Mouse (Mus musculus): Measurements from ENCODE around the gene Med20. TPM values are rescaled to one million over a fixed set of nuclear protein-coding genes. Genes with fewer than 3 reads are reported as not detected.

Gene Med20
- polyA plus RNA-seq, 1 experiment from 2014 or later, result 48.0 TPM

DNA sequence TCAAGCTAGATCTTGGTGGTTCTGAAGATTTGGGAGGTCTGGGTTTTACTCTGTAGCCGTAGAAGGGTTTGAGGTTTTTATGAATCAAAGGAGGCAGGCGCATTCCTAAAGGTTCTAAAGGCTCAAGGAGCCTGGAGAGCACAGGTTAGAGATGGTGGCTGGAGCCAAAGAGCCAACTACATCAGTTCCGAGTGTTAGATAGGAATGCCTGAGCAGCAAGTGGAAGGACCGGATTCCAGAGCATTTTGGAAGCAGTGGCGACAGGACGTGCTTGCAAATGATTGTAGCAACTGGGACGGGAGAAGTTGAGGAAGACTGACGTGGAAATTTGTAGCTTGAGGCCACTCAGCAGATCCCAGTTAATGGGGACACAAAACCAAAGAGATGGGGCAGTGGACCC, 37.4 kb upstream of the Med20 start:
- no peak overlapping the region for H3K27ac ChIP-seq (ENCODE audit: low read depth, low read length)
- no peak overlapping the region for H3K4me3 ChIP-seq (ENCODE audit: low read length)
- no peaks in the 10 kb centered on the region for H3K4me1 ChIP-seq (ENCODE audit: control insufficient read depth, insufficient read depth, low read length)
- WGBS, result 73% methylated on average over 8 of the region's 8 CpGs
- H3K36me3 ChIP-seq (ENCODE audit: control insufficient read depth, insufficient read depth, low read length), result no peaks in the 10 kb centered on the region
- no peaks in the 10 kb centered on the region for H3K27me3 ChIP-seq (ENCODE audit: control insufficient read depth, insufficient read depth, low read length)
- no peak for ATAC-seq (ENCODE audit: low FRiP score, low TSS enrichment)
- H3K4me2 ChIP-seq (replicated peaks; ENCODE audit: low read depth, low read length), result no peak overlapping the region
- no peak overlapping the region for H3K9ac ChIP-seq (ENCODE audit: low read depth, low read length)
- no peaks in the 10 kb centered on the region for H3K9me3 ChIP-seq (ENCODE audit: control insufficient read depth, low read length)

DNA sequence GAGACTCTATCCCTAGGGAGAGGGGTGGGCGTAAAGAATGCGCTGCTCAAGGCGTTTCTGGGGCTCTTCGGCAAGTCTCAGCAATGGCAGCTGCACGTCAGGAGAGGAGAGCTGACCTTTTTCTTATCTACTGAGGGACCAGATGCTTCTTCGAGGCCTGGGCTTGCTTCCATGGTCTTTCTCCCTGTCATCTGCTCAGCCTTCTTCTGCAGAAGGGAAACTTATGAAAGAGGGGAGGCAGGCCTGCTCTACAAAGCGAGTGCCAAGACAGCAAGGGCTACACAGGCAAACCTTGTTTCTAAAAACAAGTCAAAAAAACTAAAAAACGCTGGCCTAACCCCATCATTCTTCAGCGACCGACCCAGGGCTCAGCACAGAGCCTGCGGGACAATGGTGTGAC, 36.6 kb upstream of the Med20 start:
- WGBS, result 77% methylated on average over 11 of the region's 11 CpGs
- Histone ChIP-seq H3K36me3 (ENCODE audit: control insufficient read depth, insufficient read depth, low read length) (no peaks in the 10 kb centered on the region), H3K4me3 (ENCODE audit: low read length) (no peak overlapping the region), H3K4me1 (ENCODE audit: control insufficient read depth, insufficient read depth, low read length) (no peaks in the 10 kb centered on the region), H3K27me3 (ENCODE audit: control insufficient read depth, insufficient read depth, low read length) (no peaks in the 10 kb centered on the region), H3K4me2 (replicated peaks; ENCODE audit: low read depth, low read length) (no peak overlapping the region), H3K27ac (ENCODE audit: low read depth, low read length) (no peak overlapping the region), H3K9me3 (ENCODE audit: control insufficient read depth, low read length) (no peaks in the 10 kb centered on the region), H3K9ac (ENCODE audit: low read depth, low read length) (no peak overlapping the region)
- no peak for ATAC-seq (ENCODE audit: low FRiP score, low TSS enrichment)

DNA sequence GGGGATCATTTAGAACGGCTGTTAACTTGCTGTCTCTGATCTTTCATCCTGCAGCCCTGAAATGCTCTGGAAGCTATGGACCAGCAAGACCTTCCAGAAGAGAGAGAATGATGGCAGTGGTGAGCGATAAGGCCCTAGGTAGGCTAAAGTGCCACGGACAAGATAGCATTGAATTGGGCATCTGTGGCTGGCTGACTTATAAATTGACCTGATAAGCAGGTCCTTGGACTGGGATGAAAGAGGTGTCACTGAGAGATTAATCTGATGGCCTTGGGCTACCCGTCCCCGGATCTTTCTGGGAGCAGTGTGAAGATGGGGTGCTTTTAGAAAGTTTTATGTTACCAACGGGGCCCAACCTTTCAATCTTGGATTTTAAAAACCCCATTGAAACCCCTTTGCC, 32.7 kb upstream of the Med20 start:
- no peak overlapping the region for H3K4me2 ChIP-seq (replicated peaks; ENCODE audit: low read depth, low read length)
- 78% methylated on average over 6 of the region's 6 CpGs for WGBS
- no peaks in the 10 kb centered on the region for H3K9me3 ChIP-seq (ENCODE audit: control insufficient read depth, low read length)
- no peaks in the 10 kb centered on the region for H3K27me3 ChIP-seq (ENCODE audit: control insufficient read depth, insufficient read depth, low read length)
- no peaks in the 10 kb centered on the region for H3K4me1 ChIP-seq (ENCODE audit: control insufficient read depth, insufficient read depth, low read length)
- ATAC-seq (ENCODE audit: low FRiP score, low TSS enrichment), result no peak
- no peak overlapping the region for H3K9ac ChIP-seq (ENCODE audit: low read depth, low read length)
- H3K4me3 ChIP-seq (ENCODE audit: low read length), result no peak overlapping the region
- no peak overlapping the region for H3K27ac ChIP-seq (ENCODE audit: low read depth, low read length)
- no peaks in the 10 kb centered on the region for H3K36me3 ChIP-seq (ENCODE audit: control insufficient read depth, insufficient read depth, low read length)

DNA sequence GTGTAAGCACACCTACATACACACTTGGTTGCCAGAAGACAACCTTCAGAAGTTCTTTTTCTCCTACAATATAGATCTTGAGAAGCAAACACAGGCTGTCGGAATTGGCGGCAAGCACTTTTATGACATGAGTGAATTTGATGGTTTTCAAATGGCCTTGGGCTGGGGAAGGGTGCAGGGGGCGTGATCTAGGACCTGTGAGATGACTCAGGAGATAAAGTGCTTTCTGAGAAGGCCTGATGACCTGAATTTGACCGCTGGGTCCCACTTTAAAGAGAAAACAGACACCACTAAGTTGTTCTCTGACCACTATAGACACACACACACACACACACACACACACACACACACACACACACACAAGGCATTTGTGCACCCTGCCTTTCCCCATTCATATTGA, 30.4 kb upstream of the Med20 start:
- H3K27ac ChIP-seq (ENCODE audit: low read depth, low read length), result no peak overlapping the region
- H3K27me3 ChIP-seq (ENCODE audit: control insufficient read depth, insufficient read depth, low read length), result no peaks in the 10 kb centered on the region
- H3K4me1 ChIP-seq (ENCODE audit: control insufficient read depth, insufficient read depth, low read length), result no peaks in the 10 kb centered on the region
- H3K4me3 ChIP-seq (ENCODE audit: low read length), result no peak overlapping the region
- ATAC-seq (ENCODE audit: low FRiP score, low TSS enrichment), result no peak
- WGBS, result 80% methylated on average over 4 of the region's 4 CpGs
- H3K9me3 ChIP-seq (ENCODE audit: control insufficient read depth, low read length), result no peaks in the 10 kb centered on the region
- no peaks in the 10 kb centered on the region for H3K36me3 ChIP-seq (ENCODE audit: control insufficient read depth, insufficient read depth, low read length)
- no peak overlapping the region for H3K9ac ChIP-seq (ENCODE audit: low read depth, low read length)
- H3K4me2 ChIP-seq (replicated peaks; ENCODE audit: low read depth, low read length), result no peak overlapping the region

DNA sequence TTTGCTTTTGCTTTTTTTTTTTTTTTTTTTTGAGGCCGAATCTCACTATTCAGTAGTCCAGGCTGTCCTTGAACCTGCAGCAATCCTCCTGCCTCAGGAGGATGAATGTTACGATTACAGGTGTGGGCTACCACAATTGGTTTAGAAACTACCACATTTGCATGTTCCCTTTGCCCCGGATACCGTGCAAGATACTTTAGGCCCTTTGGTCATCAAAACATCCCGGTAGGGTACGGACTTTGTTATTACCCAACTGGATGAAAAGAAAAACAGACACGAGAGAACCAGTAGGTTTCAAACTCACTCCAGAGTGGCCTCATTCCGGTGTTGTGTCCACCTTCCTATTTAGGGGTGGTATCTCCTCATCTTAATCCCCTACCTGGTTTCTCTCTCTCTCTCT, 22.9 kb upstream of the Med20 start:
- no peaks in the 10 kb centered on the region for H3K36me3 ChIP-seq (ENCODE audit: control insufficient read depth, insufficient read depth, low read length)
- H3K27me3 ChIP-seq (ENCODE audit: control insufficient read depth, insufficient read depth, low read length), result no peaks in the 10 kb centered on the region
- H3K27ac ChIP-seq (ENCODE audit: low read depth, low read length), result no peak overlapping the region
- H3K4me1 ChIP-seq (ENCODE audit: control insufficient read depth, insufficient read depth, low read length), result peaks cover 4% of the 10 kb centered on the region; the same call in 1 of the 2 replicates
- no peak for ATAC-seq (ENCODE audit: low FRiP score, low TSS enrichment)
- H3K9me3 ChIP-seq (ENCODE audit: control insufficient read depth, low read length), result no peaks in the 10 kb centered on the region
- H3K4me3 ChIP-seq (ENCODE audit: low read length), result no peak overlapping the region
- H3K9ac ChIP-seq (ENCODE audit: low read depth, low read length), result no peak overlapping the region
- WGBS, result 64% methylated on average over 8 of the region's 8 CpGs
- H3K4me2 ChIP-seq (replicated peaks; ENCODE audit: low read depth, low read length), result no peak overlapping the region

DNA sequence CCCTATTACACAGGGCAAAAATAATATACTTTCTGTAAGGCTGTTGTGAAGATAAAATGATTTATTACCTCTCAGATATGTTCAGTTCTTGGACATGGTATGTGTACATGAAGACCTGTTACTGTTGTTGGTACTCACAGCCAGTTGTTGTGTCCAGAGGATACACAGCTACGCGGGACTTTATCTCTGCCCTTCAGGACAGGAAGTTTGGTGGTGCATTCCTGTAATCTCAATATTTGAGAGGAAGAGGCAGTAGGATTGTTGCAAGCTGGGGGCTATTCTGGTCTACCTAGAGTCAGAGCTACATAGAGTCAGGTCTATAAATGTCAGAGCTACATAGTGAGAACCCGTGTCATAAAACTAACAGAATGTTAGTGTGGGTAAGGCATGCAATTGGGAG, 20.3 kb upstream of the Med20 start:
- Histone ChIP-seq H3K36me3 (ENCODE audit: control insufficient read depth, insufficient read depth, low read length) (no peaks in the 10 kb centered on the region), H3K4me2 (replicated peaks; ENCODE audit: low read depth, low read length) (no peak overlapping the region), H3K4me3 (ENCODE audit: low read length) (no peak overlapping the region), H3K4me1 (ENCODE audit: control insufficient read depth, insufficient read depth, low read length) (peaks cover 11% of the 10 kb centered on the region), H3K27ac (ENCODE audit: low read depth, low read length) (no peak overlapping the region), H3K27me3 (ENCODE audit: control insufficient read depth, insufficient read depth, low read length) (no peaks in the 10 kb centered on the region), H3K9me3 (ENCODE audit: control insufficient read depth, low read length) (no peaks in the 10 kb centered on the region), H3K9ac (ENCODE audit: low read depth, low read length) (no peak overlapping the region)
- 81% methylated on average over 3 of the region's 3 CpGs for WGBS
- ATAC-seq (ENCODE audit: low FRiP score, low TSS enrichment), result no peak

DNA sequence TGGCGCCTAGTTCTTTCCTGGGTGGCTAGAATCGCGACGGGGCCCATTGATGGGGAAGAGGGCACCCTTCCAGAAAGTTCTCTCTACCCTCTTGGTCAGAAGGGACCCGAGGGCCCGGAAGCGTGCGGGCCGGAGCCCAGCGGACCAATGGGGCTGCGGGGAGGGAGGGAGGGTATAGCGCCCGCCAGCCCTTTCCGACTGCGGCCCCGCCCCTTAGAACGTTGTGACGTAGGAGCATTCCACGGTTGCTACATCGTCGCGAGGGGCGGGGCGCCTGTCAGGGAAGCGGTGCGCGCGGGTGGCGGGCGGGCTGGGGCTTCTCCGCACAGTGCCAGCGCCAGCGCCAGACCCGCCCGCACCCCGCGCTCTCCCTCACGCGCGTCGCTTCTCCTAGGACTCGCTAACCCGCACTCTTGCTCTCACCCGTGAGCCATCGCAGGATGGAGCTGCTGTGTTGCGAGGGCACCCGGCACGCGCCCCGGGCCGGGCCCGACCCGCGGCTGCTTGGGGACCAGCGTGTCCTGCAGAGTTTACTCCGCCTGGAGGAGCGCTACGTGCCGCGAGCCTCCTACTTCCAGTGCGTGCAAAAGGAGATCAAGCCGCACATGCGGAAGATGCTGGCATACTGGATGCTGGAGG, 18.0 kb upstream of the Med20 start:
- Histone ChIP-seq H3K36me3 (ENCODE audit: control insufficient read depth, insufficient read depth, low read length) (peaks cover 21% of the 10 kb centered on the region), H3K4me2 (replicated peaks; ENCODE audit: low read depth, low read length) (peak overlapping the region; percentile 70), H3K9ac (ENCODE audit: low read depth, low read length) (peak overlapping the region; percentile 90), H3K27me3 (ENCODE audit: control insufficient read depth, insufficient read depth, low read length) (no peaks in the 10 kb centered on the region), H3K27ac (ENCODE audit: low read depth, low read length) (peak overlapping the region; percentile 95), H3K4me3 (ENCODE audit: low read length) (peak overlapping the region; percentile 81), H3K9me3 (ENCODE audit: control insufficient read depth, low read length) (no peaks in the 10 kb centered on the region), H3K4me1 (ENCODE audit: control insufficient read depth, insufficient read depth, low read length) (peaks cover 33% of the 10 kb centered on the region)
- ATAC-seq (ENCODE audit: low FRiP score, low TSS enrichment), result peak; percentile 83
- WGBS, result under 1% methylated on average over 57 of the region's 63 CpGs

DNA sequence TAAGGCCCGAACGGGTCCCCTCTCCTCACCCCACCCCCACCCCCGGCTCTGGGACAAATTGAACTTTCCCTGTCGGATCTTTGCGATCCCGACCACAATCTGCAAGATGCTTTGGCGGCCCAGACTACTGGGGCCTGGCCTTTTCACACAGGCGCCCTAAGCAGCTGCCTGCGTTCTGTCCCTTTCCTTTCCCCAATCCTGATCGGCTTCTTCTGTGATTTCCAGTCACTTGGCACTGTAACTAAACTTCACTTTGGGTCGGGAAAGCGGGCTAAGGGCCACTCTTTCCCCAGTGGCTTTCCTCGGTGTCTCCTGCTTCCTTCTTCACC, 17.6 kb upstream of the Med20 start:
- Histone ChIP-seq H3K27me3 (ENCODE audit: control insufficient read depth, insufficient read depth, low read length) (no peaks in the 10 kb centered on the region), H3K4me3 (ENCODE audit: low read length) (peak overlapping the region; percentile 81), H3K36me3 (ENCODE audit: control insufficient read depth, insufficient read depth, low read length) (peaks cover 26% of the 10 kb centered on the region), H3K4me1 (ENCODE audit: control insufficient read depth, insufficient read depth, low read length) (peaks cover 34% of the 10 kb centered on the region), H3K9me3 (ENCODE audit: control insufficient read depth, low read length) (no peaks in the 10 kb centered on the region), H3K4me2 (replicated peaks; ENCODE audit: low read depth, low read length) (peak overlapping the region; percentile 70), H3K27ac (ENCODE audit: low read depth, low read length) (peak overlapping the region; percentile 95), H3K9ac (ENCODE audit: low read depth, low read length) (peak overlapping the region; percentile 90)
- no peak for ATAC-seq (ENCODE audit: low FRiP score, low TSS enrichment)
- 1% methylated on average over 13 of the region's 13 CpGs for WGBS

DNA sequence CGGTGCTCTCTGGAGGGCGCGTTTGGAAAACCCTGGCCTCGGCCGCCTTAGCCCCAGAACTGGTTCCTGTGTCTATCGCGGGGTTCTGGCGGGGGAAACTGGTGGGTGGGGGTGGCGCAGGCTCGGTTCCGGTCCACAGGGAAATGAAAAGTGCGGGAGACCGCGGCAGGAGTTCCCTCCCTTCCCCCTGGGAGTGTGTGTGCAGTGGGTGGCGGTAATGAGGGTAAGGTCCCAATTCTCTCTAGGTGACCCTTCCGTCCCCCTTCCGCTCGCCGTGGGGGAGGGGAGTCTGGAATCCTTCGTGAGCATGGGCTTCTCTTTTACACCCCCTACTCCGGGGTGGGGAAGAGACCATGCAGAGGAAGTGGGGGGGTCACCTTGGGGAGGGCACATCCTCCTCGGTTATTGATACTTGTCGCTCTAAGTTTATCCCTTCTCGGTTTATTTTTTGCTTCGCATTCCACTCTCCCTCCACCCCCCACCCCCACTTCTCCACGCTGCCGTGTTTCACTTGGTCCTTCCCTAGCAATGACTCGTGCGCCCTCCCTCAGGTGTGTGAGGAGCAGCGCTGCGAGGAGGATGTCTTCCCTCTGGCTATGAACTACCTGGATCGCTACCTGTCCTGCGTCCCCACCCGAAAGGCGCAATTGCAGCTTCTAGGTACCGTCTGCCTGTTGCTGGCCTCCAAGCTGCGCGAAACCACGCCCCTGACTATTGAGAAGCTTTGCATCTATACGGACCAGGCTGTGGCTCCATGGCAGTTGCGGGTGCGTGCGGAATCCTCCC, 17.0 kb upstream of the Med20 start:
- H3K27me3 ChIP-seq (ENCODE audit: control insufficient read depth, insufficient read depth, low read length), result no peaks in the 10 kb centered on the region
- no peaks in the 10 kb centered on the region for H3K9me3 ChIP-seq (ENCODE audit: control insufficient read depth, low read length)
- H3K36me3 ChIP-seq (ENCODE audit: control insufficient read depth, insufficient read depth, low read length), result peaks cover 32% of the 10 kb centered on the region
- peak; percentile 1; the same call in 1 of the 2 replicates for ATAC-seq (ENCODE audit: low FRiP score, low TSS enrichment)
- peak overlapping the region; percentile 90 for H3K9ac ChIP-seq (ENCODE audit: low read depth, low read length)
- H3K27ac ChIP-seq (ENCODE audit: low read depth, low read length), result peak overlapping the region; percentile 95
- WGBS, result under 1% methylated on average over 41 of the region's 43 CpGs
- H3K4me1 ChIP-seq (ENCODE audit: control insufficient read depth, insufficient read depth, low read length), result peaks cover 34% of the 10 kb centered on the region
- peak overlapping the region; percentile 70 for H3K4me2 ChIP-seq (replicated peaks; ENCODE audit: low read depth, low read length)
- peak overlapping the region; percentile 81 for H3K4me3 ChIP-seq (ENCODE audit: low read length)

Data from kidney, embryonic 14.5 days (tissue).